Mouse (Mus musculus): ENCODE data around the gene Apbb2. TPM values are rescaled to one million over a fixed set of nuclear protein-coding genes. Genes with fewer than 3 reads are reported as not detected.

The Apbb2 gene
- total and polyA plus RNA-seq, 3 experiments: 26.7 to 40.0 (median 39.9) TPM

DNA sequence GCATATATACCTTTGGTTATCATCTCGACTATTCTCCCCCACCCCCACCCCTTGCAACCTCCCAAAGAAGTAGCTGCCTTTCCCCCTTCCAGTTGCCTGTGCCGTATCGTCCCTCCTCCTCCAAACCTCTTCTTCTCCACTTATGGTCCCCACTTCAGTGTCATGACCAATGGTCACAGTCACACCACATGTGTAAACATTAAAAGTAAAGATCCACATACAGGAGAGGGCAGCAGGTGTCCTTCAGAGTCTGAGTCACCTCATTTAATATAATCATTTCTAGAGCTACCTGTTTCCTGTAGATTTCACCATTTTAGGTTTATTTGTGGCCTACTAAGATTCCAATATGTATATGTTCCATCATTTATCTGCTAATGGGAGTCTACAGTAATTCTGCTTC lies 113.0 kb downstream of the Apbb2 start:
- H3K9ac ChIP-seq (ENCODE audit: low read depth, low read length): no peak overlapping the region
- intact Hi-C loops (cut with DNase I): loop anchor here (5.0 kb wide), 1 partner anchor 33 kb away; no protein-coding TSS in a partner anchor
- H3K4me1 ChIP-seq (ENCODE audit: control insufficient read depth, insufficient read depth, low read length): peaks cover 16% of the 10 kb centered on the region
- no peak overlapping the region for H3K27ac ChIP-seq
- no peak for TF ChIP-seq CTCF (IDR thresholded peaks at IDR 0.05)
- TF ChIP-seq EP300 (IDR thresholded peaks at IDR 0.05; ENCODE audit: insufficient read depth, low read depth, low read length): no peak
- no peak for TF ChIP-seq POLR2A (IDR thresholded peaks at IDR 0.05; ENCODE audit: insufficient read depth, low read depth, low read length)
- H3K27me3 ChIP-seq (ENCODE audit: control insufficient read depth, insufficient read depth, low read length): no peaks in the 10 kb centered on the region
- peaks cover 2% of the 10 kb centered on the region; the same call in 1 of the 2 replicates for H3K36me3 ChIP-seq (ENCODE audit: control insufficient read depth, insufficient read depth, low read length)
- H3K79me2 ChIP-seq (replicated peaks; ENCODE audit: control insufficient read depth, insufficient read depth, low read length): peaks cover 3% of the 10 kb centered on the region; the same call in 1 of the 2 replicates
- H3K4me3 ChIP-seq: no peak overlapping the region
- 92% methylated on average over 3 of the region's 3 CpGs for WGBS
- DNase-seq: no peak

DNA sequence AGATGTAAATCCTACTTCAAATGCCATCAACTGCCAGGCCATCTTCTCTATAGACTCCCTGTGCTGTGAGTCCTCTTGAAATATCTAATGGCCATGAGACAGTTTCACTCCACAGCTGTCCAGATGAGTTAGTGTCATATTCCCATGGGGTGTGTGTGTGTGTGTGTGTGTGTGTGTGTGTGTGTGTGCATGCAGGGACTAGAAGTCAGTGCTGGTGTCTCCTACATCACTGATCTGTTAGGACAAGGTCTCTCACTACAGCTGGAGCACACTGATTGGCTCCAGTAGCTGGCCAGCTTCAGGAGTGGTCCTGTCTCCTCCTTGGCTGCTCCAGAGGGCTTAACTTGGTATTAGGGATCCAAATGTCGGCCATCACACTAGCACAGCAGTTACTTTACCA lies 113.5 kb downstream of the Apbb2 start:
- H3K27ac ChIP-seq: no peak overlapping the region
- intact Hi-C loops (cut with DNase I): loop anchor here (5.0 kb wide), 1 partner anchor 33 kb away; no protein-coding TSS in a partner anchor

DNA sequence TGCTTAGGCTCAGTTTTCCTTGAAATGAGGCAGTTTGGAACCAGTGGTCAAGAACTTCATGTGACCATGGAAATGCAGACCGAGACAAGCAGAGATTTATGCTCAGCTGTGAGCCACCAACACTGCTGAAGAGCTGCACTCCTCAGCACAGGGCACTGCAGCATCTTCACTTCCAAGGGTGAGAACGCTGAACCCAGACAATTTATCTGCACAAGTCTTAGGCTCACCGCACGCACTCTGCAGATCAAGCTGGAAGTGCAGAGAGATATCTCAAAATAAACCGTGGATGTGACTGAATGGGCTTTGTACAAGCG lies 114.2 kb downstream of the Apbb2 start:
- H3K4me1 ChIP-seq (ENCODE audit: control insufficient read depth, insufficient read depth, low read length): peaks cover 14% of the 10 kb centered on the region
- no peak overlapping the region for H3K9ac ChIP-seq (ENCODE audit: low read depth, low read length)
- H3K36me3 ChIP-seq (ENCODE audit: control insufficient read depth, insufficient read depth, low read length): peaks cover 2% of the 10 kb centered on the region; the same call in 1 of the 2 replicates
- TF ChIP-seq CTCF (IDR thresholded peaks at IDR 0.05) (no peak), EP300 (IDR thresholded peaks at IDR 0.05; ENCODE audit: insufficient read depth, low read depth, low read length) (no peak), POLR2A (IDR thresholded peaks at IDR 0.05; ENCODE audit: insufficient read depth, low read depth, low read length) (no peak)
- intact Hi-C loops (cut with DNase I): no loop called here
- peaks cover 6% of the 10 kb centered on the region for H3K79me2 ChIP-seq (replicated peaks; ENCODE audit: control insufficient read depth, insufficient read depth, low read length)
- H3K27me3 ChIP-seq (ENCODE audit: control insufficient read depth, insufficient read depth, low read length): no peaks in the 10 kb centered on the region
- no peak overlapping the region for H3K4me3 ChIP-seq
- H3K27ac ChIP-seq: peak overlapping the region; percentile 19
- WGBS: 22% methylated on average over 6 of the region's 6 CpGs
- no peak for DNase-seq

More for the DNA sequence above, 113.5 kb downstream of the Apbb2 start:
- Histone ChIP-seq H3K36me3 (ENCODE audit: control insufficient read depth, insufficient read depth, low read length) (peaks cover 2% of the 10 kb centered on the region; the same call in 1 of the 2 replicates), H3K9ac (ENCODE audit: low read depth, low read length) (no peak overlapping the region), H3K4me3 (no peak overlapping the region), H3K4me1 (ENCODE audit: control insufficient read depth, insufficient read depth, low read length) (peaks cover 15% of the 10 kb centered on the region), H3K27me3 (ENCODE audit: control insufficient read depth, insufficient read depth, low read length) (no peaks in the 10 kb centered on the region), H3K79me2 (replicated peaks; ENCODE audit: control insufficient read depth, insufficient read depth, low read length) (peaks cover 5% of the 10 kb centered on the region)
- WGBS: 53% methylated on average over 1 of the region's 1 CpGs
- no peak for TF ChIP-seq POLR2A (IDR thresholded peaks at IDR 0.05; ENCODE audit: insufficient read depth, low read depth, low read length)
- no peak for TF ChIP-seq CTCF (IDR thresholded peaks at IDR 0.05)
- TF ChIP-seq EP300 (IDR thresholded peaks at IDR 0.05; ENCODE audit: insufficient read depth, low read depth, low read length): no peak
- DNase-seq: no peak

DNA sequence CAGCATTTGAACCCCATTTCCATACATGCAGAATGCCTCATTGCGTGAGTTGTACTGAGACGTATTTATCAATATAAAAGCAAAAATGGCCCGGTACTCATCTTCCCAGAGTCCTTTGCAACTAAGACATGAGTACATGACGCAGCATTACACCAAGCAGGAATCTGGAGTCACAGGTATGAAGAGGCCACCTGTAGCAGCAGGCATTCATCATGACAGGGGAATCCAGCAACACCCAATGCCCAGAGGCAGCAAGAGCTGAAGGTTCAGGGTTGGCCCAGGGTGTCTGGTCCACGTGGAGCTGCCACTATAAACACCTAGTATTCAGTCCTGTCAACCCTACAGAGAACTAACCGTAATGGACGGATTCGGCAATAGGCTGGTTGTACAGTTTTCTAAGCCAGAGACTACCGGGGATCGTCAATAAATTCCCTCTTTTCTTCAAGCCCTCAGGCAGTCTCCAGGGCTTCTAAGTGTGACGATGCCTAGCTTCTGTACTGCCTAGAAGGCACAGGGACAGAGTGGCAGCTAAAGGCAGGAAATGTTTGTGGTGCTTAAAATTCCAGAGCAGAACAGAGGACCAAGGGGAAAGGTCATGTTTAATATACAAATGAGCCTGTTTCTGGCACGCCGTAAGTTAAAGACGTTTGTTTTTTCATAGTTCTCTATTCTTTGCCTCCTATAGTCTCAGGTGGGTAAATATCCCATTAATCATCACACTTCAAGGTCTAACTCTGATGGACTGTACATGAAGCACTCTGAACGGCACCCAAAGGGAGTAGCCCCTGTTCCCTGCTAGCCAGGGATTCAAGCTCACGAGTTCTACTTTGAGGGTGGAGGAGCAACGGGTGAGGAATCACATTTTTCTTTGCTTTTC lies 114.8 kb downstream of the Apbb2 start:
- DNase-seq: no peak
- peaks cover 14% of the 10 kb centered on the region for H3K4me1 ChIP-seq (ENCODE audit: control insufficient read depth, insufficient read depth, low read length)
- intact Hi-C loops (cut with DNase I): no loop called here
- WGBS: 33% methylated on average over 17 of the region's 17 CpGs
- peak overlapping the region; percentile 19 for H3K27ac ChIP-seq
- no peak overlapping the region for H3K4me3 ChIP-seq
- H3K9ac ChIP-seq (ENCODE audit: low read depth, low read length): 0 out of 2 replicates have a peak overlapping the region, but pooled peaks have one; percentile 0
- peaks cover 2% of the 10 kb centered on the region; the same call in 1 of the 2 replicates for H3K36me3 ChIP-seq (ENCODE audit: control insufficient read depth, insufficient read depth, low read length)
- no peak for TF ChIP-seq POLR2A (IDR thresholded peaks at IDR 0.05; ENCODE audit: insufficient read depth, low read depth, low read length)
- 0 out of 2 replicates have a peak, but pooled peaks have one; percentile 15 for TF ChIP-seq EP300 (IDR thresholded peaks at IDR 0.05; ENCODE audit: insufficient read depth, low read depth, low read length)
- no peak for TF ChIP-seq CTCF (IDR thresholded peaks at IDR 0.05)
- H3K79me2 ChIP-seq (replicated peaks; ENCODE audit: control insufficient read depth, insufficient read depth, low read length): peaks cover 4% of the 10 kb centered on the region
- H3K27me3 ChIP-seq (ENCODE audit: control insufficient read depth, insufficient read depth, low read length): no peaks in the 10 kb centered on the region

DNA sequence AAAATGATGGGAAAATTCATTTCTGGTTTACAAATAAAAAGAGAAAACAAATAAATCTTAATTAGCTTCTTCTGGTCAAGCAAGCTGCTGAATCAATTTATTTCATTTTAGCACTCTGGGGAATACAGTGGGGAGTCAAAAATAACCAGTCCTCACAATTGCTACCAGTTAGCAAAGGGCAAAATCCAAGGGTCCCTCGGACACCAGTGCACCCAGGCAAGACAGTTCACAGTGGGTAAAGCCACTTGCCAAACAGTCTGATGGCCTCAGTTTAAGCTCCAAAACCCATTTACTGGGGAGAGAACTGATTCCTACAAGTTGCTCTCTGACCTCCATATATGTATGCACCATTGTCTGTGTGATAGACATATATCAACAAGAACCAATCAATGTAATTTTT lies 115.6 kb downstream of the Apbb2 start:
- Histone ChIP-seq H3K27ac (no peak overlapping the region), H3K79me2 (replicated peaks; ENCODE audit: control insufficient read depth, insufficient read depth, low read length) (peaks cover 4% of the 10 kb centered on the region), H3K9ac (ENCODE audit: low read depth, low read length) (no peak overlapping the region), H3K4me3 (no peak overlapping the region), H3K36me3 (ENCODE audit: control insufficient read depth, insufficient read depth, low read length) (peaks cover 4% of the 10 kb centered on the region; the same call in 1 of the 2 replicates), H3K27me3 (ENCODE audit: control insufficient read depth, insufficient read depth, low read length) (no peaks in the 10 kb centered on the region), H3K4me1 (ENCODE audit: control insufficient read depth, insufficient read depth, low read length) (peaks cover 14% of the 10 kb centered on the region)
- intact Hi-C loops (cut with DNase I): no loop called here
- no peak for DNase-seq
- TF ChIP-seq CTCF (IDR thresholded peaks at IDR 0.05): no peak
- TF ChIP-seq POLR2A (IDR thresholded peaks at IDR 0.05; ENCODE audit: insufficient read depth, low read depth, low read length): no peak
- no peak for TF ChIP-seq EP300 (IDR thresholded peaks at IDR 0.05; ENCODE audit: insufficient read depth, low read depth, low read length)
- WGBS: 56% methylated on average over 1 of the region's 1 CpGs

DNA sequence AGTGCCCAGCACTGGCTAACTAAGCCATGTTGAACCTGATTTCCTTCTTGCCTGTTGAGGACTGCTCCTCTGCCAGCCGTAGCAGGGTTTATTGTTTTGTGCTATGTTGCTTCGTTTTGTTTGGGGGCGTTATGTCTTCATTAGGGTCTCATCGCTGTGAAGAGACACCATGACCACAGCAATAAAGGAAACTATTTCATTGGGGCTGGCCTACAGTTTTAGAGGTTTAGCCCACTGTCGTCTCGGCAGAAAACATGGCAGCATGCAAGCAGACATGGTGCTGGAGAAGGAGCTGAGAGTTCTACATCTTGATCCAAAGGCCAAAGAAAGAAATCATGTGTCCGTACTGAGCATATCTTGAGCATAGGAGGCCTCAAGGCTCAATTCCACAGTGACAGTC lies 119.0 kb downstream of the Apbb2 start:
- DNase-seq: no peak
- intact Hi-C loops (cut with DNase I): no loop called here
- Histone ChIP-seq H3K27ac (no peak overlapping the region), H3K4me3 (no peak overlapping the region), H3K9ac (ENCODE audit: low read depth, low read length) (no peak overlapping the region), H3K4me1 (ENCODE audit: control insufficient read depth, insufficient read depth, low read length) (peaks cover 19% of the 10 kb centered on the region), H3K27me3 (ENCODE audit: control insufficient read depth, insufficient read depth, low read length) (no peaks in the 10 kb centered on the region), H3K36me3 (ENCODE audit: control insufficient read depth, insufficient read depth, low read length) (peaks cover 9% of the 10 kb centered on the region; the same call in 1 of the 2 replicates), H3K79me2 (replicated peaks; ENCODE audit: control insufficient read depth, insufficient read depth, low read length) (peaks cover 4% of the 10 kb centered on the region)
- WGBS: 97% methylated on average over 7 of the region's 7 CpGs
- no peak for TF ChIP-seq POLR2A (IDR thresholded peaks at IDR 0.05; ENCODE audit: insufficient read depth, low read depth, low read length)
- no peak for TF ChIP-seq CTCF (IDR thresholded peaks at IDR 0.05)
- no peak for TF ChIP-seq EP300 (IDR thresholded peaks at IDR 0.05; ENCODE audit: insufficient read depth, low read depth, low read length)
